Mouse (Mus musculus) c-Kit-positive CD71-positive TER-119-negative erythroid progenitor cells, embryonic 14.5 days (primary cell): ENCODE results near the gene Nectin2.
A peak's percentile ranks its signal among the peaks of the same experiment; 100 is the strongest.

ENCODE experiments used
- DNase-seq: peaks from one replicate; pipeline ENCODE4 v3.0.0-alpha.2; 2013; ENCODE audit warnings: low read depth

The Nectin2 gene

GRCm38 (mm10) chr7:19686521-19686920, 63.8 kb downstream of the Nectin2 start:
- no peak for DNase-seq

- no peak for DNase-seq
These were observed 64.9 kb downstream of the Nectin2 start for GRCm38 (mm10) chr7:19685374-19685773.

GRCm38 (mm10) chr7:19683771-19684201, 66.5 kb downstream of the Nectin2 start:
- no peak for DNase-seq

GRCm38 (mm10) chr7:19682979-19683378, 67.3 kb downstream of the Nectin2 start:
- no peak for DNase-seq

DNA sequence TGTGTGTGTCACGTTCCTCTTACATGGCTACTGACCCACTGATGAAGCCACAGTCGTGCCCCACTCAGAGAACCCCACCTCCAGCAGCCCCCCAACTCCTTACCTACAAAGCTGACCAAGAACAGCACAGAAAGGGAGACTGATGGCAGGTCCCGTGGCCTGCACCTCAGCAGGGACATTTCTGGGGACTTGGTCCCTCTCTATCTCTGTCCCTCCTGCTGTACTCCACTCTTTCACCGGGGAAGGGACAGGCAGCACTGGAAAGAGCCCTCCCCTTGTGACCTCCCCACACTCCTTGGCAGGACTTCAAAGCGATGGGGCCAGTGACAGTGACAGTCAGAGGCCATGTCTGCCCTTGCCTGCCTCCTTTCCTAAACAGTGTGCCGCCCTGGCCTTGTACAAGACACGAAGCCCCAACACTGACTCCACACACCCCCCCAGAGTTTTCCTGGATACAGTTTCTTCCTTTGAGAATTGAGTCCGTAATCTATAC, 69.0 kb downstream of the Nectin2 start, which contains the start of the genes Gm44805 and Apoc4:
Gene Gm44805, minus strand, starts transcription at position 222 of the 493 bp plus-strand sequence.
Gene Apoc4, minus strand, starts transcription at position 278 of the 493 bp plus-strand sequence.
- DNase-seq: no peak

DNA sequence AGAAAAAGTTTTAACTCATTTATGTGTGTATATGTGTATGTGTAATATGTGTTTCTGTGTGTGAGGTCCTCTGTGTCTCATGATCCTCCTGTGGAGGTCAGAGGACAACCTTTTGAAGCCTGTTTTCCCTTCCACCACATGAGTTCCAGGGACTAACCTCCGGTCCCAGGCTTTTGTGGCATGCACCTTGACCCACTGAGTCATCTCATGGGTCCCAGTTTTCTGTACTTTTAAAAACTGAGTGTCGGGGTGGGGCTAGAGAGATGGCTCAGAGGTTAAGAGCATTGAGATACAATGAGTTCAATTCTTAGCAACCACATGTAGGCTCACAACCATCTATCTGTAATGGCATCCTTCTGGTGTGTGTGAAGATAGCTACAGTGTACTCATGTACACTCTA, 69.6 kb downstream of the Nectin2 start:
- DNase-seq: no peak

GRCm38 (mm10) chr7:19678901-19679300, 71.4 kb downstream of the Nectin2 start:
- no peak for DNase-seq

GRCm38 (mm10) chr7:19677872-19678271, 72.4 kb downstream of the Nectin2 start, which contains the start of gene Apoc2:
Gene Apoc2, minus strand, starts transcription at chr7:19677941.
- no peak for DNase-seq

DNA sequence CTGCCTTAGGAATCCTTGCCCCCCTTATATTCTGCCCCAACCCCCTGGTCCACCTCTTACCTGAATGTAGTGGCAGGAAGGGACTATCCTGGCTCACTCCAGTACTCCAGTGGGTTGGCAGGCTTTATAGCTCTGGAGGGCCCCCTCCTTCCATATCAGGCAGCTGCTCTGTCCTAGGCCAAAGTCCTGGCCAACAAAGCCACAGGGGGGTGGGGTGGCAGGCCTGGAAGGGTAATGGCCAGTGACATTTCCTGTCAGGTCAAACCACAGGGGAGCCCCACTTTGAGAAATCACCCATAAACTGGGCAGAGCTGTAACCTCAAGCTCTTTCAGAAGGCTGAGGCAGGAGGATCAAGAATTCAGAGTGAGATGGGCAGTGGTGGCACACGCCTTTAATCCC, 73.6 kb downstream of the Nectin2 start:
- no peak for DNase-seq

- no peak for DNase-seq
These were observed 74.5 kb downstream of the Nectin2 start for GRCm38 (mm10) chr7:19675824-19676223.

GRCm38 (mm10) chr7:19673083-19673699, 77.1 kb downstream of the Nectin2 start:
- no peak for DNase-seq

DNA sequence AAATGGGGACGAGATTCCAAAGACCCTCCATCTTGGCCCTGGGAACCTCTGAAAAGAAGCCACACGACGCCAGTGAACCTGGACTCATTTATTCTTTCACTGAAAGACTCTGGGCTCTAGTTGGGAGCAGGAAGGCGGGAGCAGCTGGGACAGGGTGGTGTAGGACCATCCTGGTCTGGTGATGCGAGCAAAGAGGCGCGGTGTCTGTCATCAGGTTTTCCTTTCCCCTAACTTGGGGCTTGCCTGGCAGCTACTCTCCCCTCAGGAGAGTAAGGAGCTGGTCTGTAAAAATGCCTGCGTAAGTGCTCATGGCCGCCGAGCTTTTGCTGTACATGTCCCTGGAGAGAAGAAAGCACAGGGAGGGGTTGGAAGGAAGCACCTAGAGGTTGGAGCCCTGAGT, 78.8 kb downstream of the Nectin2 start:
- no peak for DNase-seq

DNA sequence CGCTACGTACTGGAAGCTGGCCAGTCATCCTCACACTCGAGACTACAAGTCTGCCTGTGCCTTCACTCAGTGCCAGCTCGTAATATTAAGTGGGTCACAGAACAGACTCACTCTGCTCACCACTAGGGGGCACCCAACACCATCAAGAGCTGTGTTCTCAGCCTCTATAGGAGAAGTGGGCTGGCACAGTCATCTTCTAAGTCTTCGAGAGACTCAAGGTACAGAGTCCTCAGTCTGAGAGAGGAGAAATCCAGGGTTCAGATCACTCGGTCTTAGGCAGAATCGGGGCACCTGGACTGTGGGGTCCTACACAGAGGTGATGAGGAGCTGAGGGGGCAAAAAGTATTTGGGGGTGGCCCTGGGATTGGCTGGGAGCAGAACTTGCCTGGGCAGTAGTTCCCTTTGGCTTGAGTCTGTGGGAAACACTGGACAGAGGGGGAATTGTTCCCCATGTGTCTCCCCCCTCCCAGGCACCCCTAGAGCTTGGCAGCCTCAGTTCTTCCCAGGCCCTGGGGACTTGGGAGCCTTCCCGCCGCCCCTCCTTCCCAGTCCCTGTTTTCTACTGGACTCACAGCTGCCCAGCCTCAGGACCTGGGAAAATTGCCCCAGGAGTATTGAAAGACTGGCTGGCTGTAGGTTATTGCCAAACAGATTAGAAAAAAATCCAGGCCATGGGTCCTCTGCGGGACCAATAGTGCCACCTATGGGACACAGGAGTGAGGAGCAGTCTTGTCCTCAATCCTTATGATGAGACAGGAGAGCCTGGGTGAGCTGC, 81.1 kb downstream of the Nectin2 start:
- peak; percentile 93 for DNase-seq

DNA sequence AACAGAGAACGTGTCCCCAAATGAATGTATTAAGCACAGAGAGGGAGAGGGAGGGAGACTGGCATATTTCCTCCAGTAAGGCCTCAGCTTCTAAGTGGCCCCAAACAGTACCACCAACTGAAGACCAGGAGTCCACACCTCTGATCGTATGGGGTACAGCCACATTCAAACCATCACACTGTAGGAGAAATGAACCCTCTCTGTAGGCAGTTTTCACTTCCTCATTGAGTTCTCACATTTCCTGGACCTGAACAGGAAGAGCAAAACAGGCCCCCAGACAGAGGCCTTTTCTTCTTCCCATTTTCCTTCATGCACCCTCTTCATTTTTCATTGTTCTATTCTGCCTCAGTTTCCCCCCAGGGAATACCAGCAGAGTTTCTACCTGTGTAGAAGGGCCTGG, 82.8 kb downstream of the Nectin2 start:
- no peak for DNase-seq

DNA sequence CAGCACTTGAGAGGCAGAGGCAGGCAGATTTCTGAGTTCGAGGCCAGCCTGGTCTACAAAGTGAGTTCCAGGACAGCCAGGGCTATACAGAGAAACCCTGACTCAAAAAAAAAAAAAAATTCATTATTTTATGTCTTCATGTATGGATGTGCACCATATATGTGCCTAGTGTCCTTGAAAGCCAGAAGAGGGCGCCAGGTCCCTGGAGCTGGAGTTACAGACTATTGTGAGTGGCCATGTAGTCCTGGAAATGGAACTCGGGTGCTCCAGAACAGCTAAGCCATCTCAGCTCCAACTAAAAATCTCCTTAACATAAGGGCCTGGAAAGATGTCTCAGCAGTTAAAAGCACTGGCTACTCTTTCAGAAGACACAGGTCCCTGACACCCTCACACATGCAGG, 83.5 kb downstream of the Nectin2 start:
- DNase-seq: no peak
